Mouse (Mus musculus) erythroblast, embryonic 14.5 days (primary cell): ENCODE results near the gene Hoxc10.

Experiments used
- GATA1 ChIP-seq: IDR thresholded peaks from 2 replicates; pipeline ENCODE4 v1.6.1; 2012; ENCODE audit warnings: low read length, inconsistent platforms, mixed read lengths
- TAL1 ChIP-seq: IDR thresholded peaks from 3 replicates; pipeline ENCODE4 v1.6.1; 2012; ENCODE audit warnings: low read length, inconsistent platforms, mixed read lengths

DNA sequence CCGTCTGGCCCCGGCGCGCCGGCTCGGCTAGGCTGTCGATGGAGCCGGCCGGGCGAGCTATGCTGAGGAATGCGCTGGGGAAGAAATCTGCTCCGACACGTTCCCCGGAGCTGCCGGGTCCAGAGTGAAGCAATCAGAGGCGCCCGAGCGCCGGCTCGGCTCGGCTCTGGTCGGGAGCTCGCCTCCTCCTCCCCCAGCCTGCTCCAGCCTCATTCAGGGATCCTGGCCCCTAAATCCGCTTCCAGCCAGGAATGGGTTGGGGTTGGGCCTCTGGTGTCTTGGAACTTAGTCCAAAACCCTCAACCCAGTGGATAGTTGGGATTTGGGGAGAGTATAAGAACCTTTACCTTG lies 44.6 kb upstream of the Hoxc10 start:
- TF ChIP-seq TAL1 (no peak), GATA1 (no peak)
